Comparison of ENCODE assay signal across 20 mouse cellular contexts in the genomic region with DNA sequence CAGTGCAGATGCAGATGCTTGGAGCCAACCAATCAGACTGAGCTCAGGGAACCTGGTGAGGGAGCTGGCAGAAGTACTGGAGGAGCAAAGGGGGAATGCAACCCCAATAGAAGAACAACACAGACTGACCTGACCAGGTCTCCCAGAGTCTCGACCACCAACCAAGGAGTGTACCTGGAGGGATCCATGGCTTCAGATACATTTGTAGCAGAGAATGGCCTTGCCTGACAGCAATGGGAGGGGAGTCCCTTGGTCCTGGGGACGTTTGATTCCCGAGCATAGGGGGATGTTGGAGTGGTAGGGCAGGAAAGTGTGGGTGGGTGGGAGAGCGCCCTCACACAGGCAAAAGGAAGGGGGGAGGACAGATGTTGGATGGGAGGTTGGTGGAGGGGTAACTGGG.
"Had no signal": no experiment of that assay in that cellular context is flagged by ENCODE, and none has a peak within 500 bp of the region (broad histone marks: within the 10 kb centered on the region; RNA-seq: fewer than 3 reads in every experiment).

No protein-coding gene starts in this region.

- H3K27ac ChIP-seq: gastrocnemius, adult 2 months; hindbrain, embryonic 10.5 days; hindbrain, embryonic 12.5 days; hindbrain, embryonic 14.5 days; intestine, embryonic 15.5 days; layer of hippocampus, adult 2 months; limb, embryonic 10.5 days; limb, embryonic 12.5 days; liver, embryonic 13.5 days; liver, embryonic 15.5 days had no signal

- DNase-seq: gastrocnemius, adult 2 months; gastrocnemius, postnatal 10 days; gastrocnemius, postnatal 25 days; heart, postnatal 10 days; heart, postnatal 4 days; kidney, adult 18-20 months; kidney, adult 8-10 months; kidney, postnatal 10 days; kidney, postnatal 25 days; kidney, postnatal 4 days; liver, embryonic 13.5 days had no signal

- H3K4me3 ChIP-seq: gastrocnemius, adult 2 months; heart, embryonic 12.5 days; hindbrain, embryonic 10.5 days; hindbrain, embryonic 12.5 days; intestine, embryonic 15.5 days; layer of hippocampus, adult 2 months; limb, embryonic 10.5 days; limb, embryonic 12.5 days; liver, embryonic 13.5 days; liver, embryonic 15.5 days had no signal

- H3K4me1 ChIP-seq: heart, embryonic 12.5 days; hindbrain, embryonic 10.5 days; hindbrain, embryonic 12.5 days; intestine, embryonic 15.5 days; liver, embryonic 13.5 days; liver, embryonic 15.5 days had no signal
